Mouse (Mus musculus): Measurements from ENCODE around the gene Shtn1. TPM values are rescaled to one million over a fixed set of nuclear protein-coding genes. Genes with fewer than 3 reads are reported as not detected.

Gene Shtn1
- polyA plus RNA-seq, 1 experiment: 3.4 TPM

- no peaks in the 10 kb centered on the region for H3K27me3 ChIP-seq (ENCODE audit: control insufficient read depth, insufficient read depth, low read length, poor library complexity, severe bottlenecking)
- H3K36me3 ChIP-seq (ENCODE audit: control insufficient read depth, insufficient read depth, low read length, poor library complexity, severe bottlenecking): no peaks in the 10 kb centered on the region
- no peak overlapping the region for H3K27ac ChIP-seq (ENCODE audit: insufficient read depth, low read length)
- H3K4me1 ChIP-seq (ENCODE audit: control insufficient read depth, insufficient read depth, low read length): no peaks in the 10 kb centered on the region
- H3K9me3 ChIP-seq (replicated peaks; ENCODE audit: control insufficient read depth, insufficient read depth, low read length, poor library complexity, severe bottlenecking): no peaks in the 10 kb centered on the region
- H3K9ac ChIP-seq (ENCODE audit: low read depth, poor library complexity, severe bottlenecking): no peak overlapping the region
- no peak for TF ChIP-seq CTCF (IDR thresholded peaks at IDR 0.05; ENCODE audit: low read depth, low read length)
- TF ChIP-seq POLR2A (IDR thresholded peaks at IDR 0.05; ENCODE audit: insufficient read depth, low read length): no peak
- TF ChIP-seq EP300 (IDR thresholded peaks at IDR 0.05; ENCODE audit: insufficient read depth, low read depth, low read length): no peak
- no peak overlapping the region for H3K4me3 ChIP-seq (ENCODE audit: low read depth, low read length)
These were observed 24.3 kb downstream of the Shtn1 start for GRCm38 (mm10) chr19:59051622-59052021.

GRCm38 (mm10) chr19:59048852-59049251 lies 27.0 kb downstream of the Shtn1 start:
- no peaks in the 10 kb centered on the region for H3K36me3 ChIP-seq (ENCODE audit: control insufficient read depth, insufficient read depth, low read length, poor library complexity, severe bottlenecking)
- no peak overlapping the region for H3K9ac ChIP-seq (ENCODE audit: low read depth, poor library complexity, severe bottlenecking)
- H3K4me1 ChIP-seq (ENCODE audit: control insufficient read depth, insufficient read depth, low read length): no peaks in the 10 kb centered on the region
- no peaks in the 10 kb centered on the region for H3K9me3 ChIP-seq (replicated peaks; ENCODE audit: control insufficient read depth, insufficient read depth, low read length, poor library complexity, severe bottlenecking)
- TF ChIP-seq CTCF (IDR thresholded peaks at IDR 0.05; ENCODE audit: low read depth, low read length) (no peak), POLR2A (IDR thresholded peaks at IDR 0.05; ENCODE audit: insufficient read depth, low read length) (no peak)
- H3K27me3 ChIP-seq (ENCODE audit: control insufficient read depth, insufficient read depth, low read length, poor library complexity, severe bottlenecking): no peaks in the 10 kb centered on the region
- H3K4me3 ChIP-seq (ENCODE audit: low read depth, low read length): no peak overlapping the region
- no peak overlapping the region for H3K27ac ChIP-seq (ENCODE audit: insufficient read depth, low read length)

- no peak overlapping the region for H3K27ac ChIP-seq (ENCODE audit: insufficient read depth, low read length)
- TF ChIP-seq CTCF (IDR thresholded peaks at IDR 0.05; ENCODE audit: low read depth, low read length): no peak
- H3K4me1 ChIP-seq (ENCODE audit: control insufficient read depth, insufficient read depth, low read length): no peaks in the 10 kb centered on the region
- no peaks in the 10 kb centered on the region for H3K36me3 ChIP-seq (ENCODE audit: control insufficient read depth, insufficient read depth, low read length, poor library complexity, severe bottlenecking)
- H3K9ac ChIP-seq (ENCODE audit: low read depth, poor library complexity, severe bottlenecking): no peak overlapping the region
- H3K9me3 ChIP-seq (replicated peaks; ENCODE audit: control insufficient read depth, insufficient read depth, low read length, poor library complexity, severe bottlenecking): no peaks in the 10 kb centered on the region
- H3K4me3 ChIP-seq (ENCODE audit: low read depth, low read length): no peak overlapping the region
- H3K27me3 ChIP-seq (ENCODE audit: control insufficient read depth, insufficient read depth, low read length, poor library complexity, severe bottlenecking): no peaks in the 10 kb centered on the region
These were observed 28.4 kb downstream of the Shtn1 start for GRCm38 (mm10) chr19:59047511-59047910.

GRCm38 (mm10) chr19:59041086-59041485 lies 34.8 kb downstream of the Shtn1 start:
- TF ChIP-seq CTCF (IDR thresholded peaks at IDR 0.05; ENCODE audit: low read depth, low read length): no peak
- Histone ChIP-seq H3K27me3 (ENCODE audit: control insufficient read depth, insufficient read depth, low read length, poor library complexity, severe bottlenecking) (no peaks in the 10 kb centered on the region), H3K36me3 (ENCODE audit: control insufficient read depth, insufficient read depth, low read length, poor library complexity, severe bottlenecking) (no peaks in the 10 kb centered on the region), H3K4me1 (ENCODE audit: control insufficient read depth, insufficient read depth, low read length) (no peaks in the 10 kb centered on the region), H3K27ac (ENCODE audit: insufficient read depth, low read length) (no peak overlapping the region), H3K4me3 (ENCODE audit: low read depth, low read length) (no peak overlapping the region), H3K9ac (ENCODE audit: low read depth, poor library complexity, severe bottlenecking) (no peak overlapping the region), H3K9me3 (replicated peaks; ENCODE audit: control insufficient read depth, insufficient read depth, low read length, poor library complexity, severe bottlenecking) (peaks cover 12% of the 10 kb centered on the region)

- no peak overlapping the region for H3K27ac ChIP-seq (ENCODE audit: insufficient read depth, low read length)
- H3K9ac ChIP-seq (ENCODE audit: low read depth, poor library complexity, severe bottlenecking): no peak overlapping the region
- peaks cover 12% of the 10 kb centered on the region for H3K9me3 ChIP-seq (replicated peaks; ENCODE audit: control insufficient read depth, insufficient read depth, low read length, poor library complexity, severe bottlenecking)
- no peaks in the 10 kb centered on the region for H3K36me3 ChIP-seq (ENCODE audit: control insufficient read depth, insufficient read depth, low read length, poor library complexity, severe bottlenecking)
- no peaks in the 10 kb centered on the region for H3K4me1 ChIP-seq (ENCODE audit: control insufficient read depth, insufficient read depth, low read length)
- H3K27me3 ChIP-seq (ENCODE audit: control insufficient read depth, insufficient read depth, low read length, poor library complexity, severe bottlenecking): no peaks in the 10 kb centered on the region
- TF ChIP-seq CTCF (IDR thresholded peaks at IDR 0.05; ENCODE audit: low read depth, low read length) (no peak), EP300 (IDR thresholded peaks at IDR 0.05; ENCODE audit: insufficient read depth, low read depth, low read length) (no peak), POLR2A (IDR thresholded peaks at IDR 0.05; ENCODE audit: insufficient read depth, low read length) (no peak)
- no peak overlapping the region for H3K4me3 ChIP-seq (ENCODE audit: low read depth, low read length)
These were observed 37.1 kb downstream of the Shtn1 start for GRCm38 (mm10) chr19:59038793-59039192.

GRCm38 (mm10) chr19:59036811-59037210 lies 39.1 kb downstream of the Shtn1 start:
- Histone ChIP-seq H3K4me1 (ENCODE audit: control insufficient read depth, insufficient read depth, low read length) (no peaks in the 10 kb centered on the region), H3K27ac (ENCODE audit: insufficient read depth, low read length) (no peak overlapping the region), H3K9me3 (replicated peaks; ENCODE audit: control insufficient read depth, insufficient read depth, low read length, poor library complexity, severe bottlenecking) (peaks cover 12% of the 10 kb centered on the region), H3K4me3 (ENCODE audit: low read depth, low read length) (no peak overlapping the region), H3K9ac (ENCODE audit: low read depth, poor library complexity, severe bottlenecking) (no peak overlapping the region), H3K27me3 (ENCODE audit: control insufficient read depth, insufficient read depth, low read length, poor library complexity, severe bottlenecking) (no peaks in the 10 kb centered on the region), H3K36me3 (ENCODE audit: control insufficient read depth, insufficient read depth, low read length, poor library complexity, severe bottlenecking) (no peaks in the 10 kb centered on the region)
- no peak for TF ChIP-seq EP300 (IDR thresholded peaks at IDR 0.05; ENCODE audit: insufficient read depth, low read depth, low read length)
- TF ChIP-seq POLR2A (IDR thresholded peaks at IDR 0.05; ENCODE audit: insufficient read depth, low read length): no peak
- no peak for TF ChIP-seq CTCF (IDR thresholded peaks at IDR 0.05; ENCODE audit: low read depth, low read length)

Data from ES-Bruce4 (cell line).